Mouse (Mus musculus): ENCODE data around the gene Pcdh7. TPM values are rescaled to one million over a fixed set of nuclear protein-coding genes. Genes with fewer than 3 reads are reported as not detected.

The Pcdh7 gene
- polyA plus RNA-seq, 1 experiment from 2014 or later: 29.0 TPM

DNA sequence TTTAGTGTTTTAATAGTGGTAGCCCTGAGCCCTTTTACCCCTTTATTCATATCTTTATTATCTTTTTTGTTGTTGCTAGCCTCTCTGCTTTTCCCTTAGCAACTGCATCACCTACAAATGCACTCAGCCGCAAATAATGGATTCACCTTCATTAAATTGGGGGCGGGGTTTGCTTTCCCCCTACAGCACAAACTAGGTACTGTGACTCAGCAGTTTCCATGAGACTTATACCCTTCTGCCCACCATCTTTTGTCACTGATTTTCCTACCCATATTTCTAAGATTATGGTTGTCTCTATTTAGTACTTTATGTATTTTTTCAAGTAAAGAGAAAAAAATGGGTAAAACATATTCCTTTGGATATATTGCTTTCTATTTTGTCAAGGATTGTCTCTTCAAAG, 56.7 kb downstream of the Pcdh7 start:
- 79% methylated on average over 2 of the region's 2 CpGs for WGBS
- no peaks in the 10 kb centered on the region for H3K4me1 ChIP-seq
- no peak overlapping the region for H3K4me2 ChIP-seq
- no peaks in the 10 kb centered on the region for H3K27me3 ChIP-seq (replicated peaks)
- no peak overlapping the region for H3K27ac ChIP-seq (replicated peaks)
- no peaks in the 10 kb centered on the region for H3K36me3 ChIP-seq
- no peak for ATAC-seq (ENCODE audit: low FRiP score)
- H3K9me3 ChIP-seq (replicated peaks): no peaks in the 10 kb centered on the region
- no peak overlapping the region for H3K9ac ChIP-seq (replicated peaks)
- H3K4me3 ChIP-seq (replicated peaks): no peak overlapping the region

DNA sequence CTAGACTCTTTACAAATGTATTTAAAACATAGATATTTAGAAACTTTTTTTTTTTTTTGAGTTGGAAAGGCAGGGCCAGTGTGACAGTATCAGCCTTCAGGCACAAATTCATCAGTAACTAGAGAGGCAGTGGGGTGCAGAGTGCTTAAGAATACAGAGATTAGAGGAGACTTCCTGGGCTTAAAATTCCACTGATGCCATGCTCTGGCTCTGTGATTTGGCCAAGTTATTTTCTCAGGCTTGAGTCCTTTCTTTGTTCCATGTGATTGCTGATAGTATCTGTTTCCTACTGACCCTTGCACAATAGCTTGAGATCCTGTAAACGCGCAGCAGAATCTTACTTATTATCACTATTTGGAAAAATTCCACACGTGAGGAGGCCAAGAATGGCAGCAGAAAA, 60.3 kb downstream of the Pcdh7 start:
- H3K36me3 ChIP-seq: no peaks in the 10 kb centered on the region
- WGBS: 82% methylated on average over 3 of the region's 3 CpGs
- no peaks in the 10 kb centered on the region for H3K27me3 ChIP-seq (replicated peaks)
- no peak overlapping the region for H3K9ac ChIP-seq (replicated peaks)
- no peak overlapping the region for H3K4me3 ChIP-seq (replicated peaks)
- no peak for ATAC-seq (ENCODE audit: low FRiP score)
- no peaks in the 10 kb centered on the region for H3K9me3 ChIP-seq (replicated peaks)
- H3K4me2 ChIP-seq: no peak overlapping the region
- H3K27ac ChIP-seq (replicated peaks): no peak overlapping the region
- no peaks in the 10 kb centered on the region for H3K4me1 ChIP-seq

DNA sequence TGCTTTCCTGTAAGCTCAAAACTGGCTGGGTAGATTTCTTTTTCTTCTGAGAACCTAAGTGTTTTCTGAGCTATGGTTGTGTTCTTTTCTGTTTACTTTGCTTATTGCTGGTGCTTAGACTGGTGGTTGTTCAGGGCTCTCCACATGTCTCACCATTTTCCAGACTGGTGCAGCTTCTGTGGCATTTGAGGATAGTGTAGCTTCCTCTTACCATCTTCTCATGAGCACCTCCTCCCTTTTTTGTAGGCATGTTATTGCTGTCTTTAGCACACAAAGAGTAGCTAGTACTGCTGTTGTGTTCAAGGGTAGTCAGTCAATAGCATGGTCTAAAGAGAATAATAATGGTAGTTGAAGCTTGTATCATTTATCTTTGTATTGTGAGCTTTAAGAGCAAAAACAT, 62.2 kb downstream of the Pcdh7 start:
- Histone ChIP-seq H3K4me2 (no peak overlapping the region), H3K9ac (replicated peaks) (no peak overlapping the region), H3K4me3 (replicated peaks) (no peak overlapping the region), H3K27ac (replicated peaks) (no peak overlapping the region), H3K36me3 (no peaks in the 10 kb centered on the region), H3K4me1 (no peaks in the 10 kb centered on the region), H3K9me3 (replicated peaks) (no peaks in the 10 kb centered on the region), H3K27me3 (replicated peaks) (no peaks in the 10 kb centered on the region)
- no peak for ATAC-seq (ENCODE audit: low FRiP score)

DNA sequence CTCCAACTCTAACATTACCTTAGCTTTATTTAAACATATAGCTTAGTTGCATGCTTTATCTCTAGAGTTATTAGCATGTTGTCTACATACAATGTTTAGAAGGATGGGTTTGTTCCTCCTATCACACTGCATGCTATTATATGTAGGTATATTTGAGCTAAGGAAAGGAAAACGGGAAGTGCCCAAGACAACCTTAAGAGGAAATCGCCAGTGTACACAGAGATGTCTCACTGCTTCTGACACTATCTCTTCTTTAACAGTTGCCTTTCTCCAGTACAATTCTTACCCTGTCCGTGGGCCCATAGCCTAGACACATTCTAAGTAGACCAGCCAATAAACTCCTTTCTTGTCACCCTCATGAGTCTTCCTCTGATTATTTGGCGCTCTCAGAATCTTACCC, 62.8 kb downstream of the Pcdh7 start:
- Histone ChIP-seq H3K27ac (replicated peaks) (no peak overlapping the region), H3K9ac (replicated peaks) (no peak overlapping the region), H3K9me3 (replicated peaks) (no peaks in the 10 kb centered on the region), H3K4me3 (replicated peaks) (no peak overlapping the region), H3K4me2 (no peak overlapping the region), H3K27me3 (replicated peaks) (no peaks in the 10 kb centered on the region), H3K36me3 (no peaks in the 10 kb centered on the region), H3K4me1 (no peaks in the 10 kb centered on the region)
- no peak for ATAC-seq (ENCODE audit: low FRiP score)
- WGBS: 87% methylated on average over 4 of the region's 4 CpGs

DNA sequence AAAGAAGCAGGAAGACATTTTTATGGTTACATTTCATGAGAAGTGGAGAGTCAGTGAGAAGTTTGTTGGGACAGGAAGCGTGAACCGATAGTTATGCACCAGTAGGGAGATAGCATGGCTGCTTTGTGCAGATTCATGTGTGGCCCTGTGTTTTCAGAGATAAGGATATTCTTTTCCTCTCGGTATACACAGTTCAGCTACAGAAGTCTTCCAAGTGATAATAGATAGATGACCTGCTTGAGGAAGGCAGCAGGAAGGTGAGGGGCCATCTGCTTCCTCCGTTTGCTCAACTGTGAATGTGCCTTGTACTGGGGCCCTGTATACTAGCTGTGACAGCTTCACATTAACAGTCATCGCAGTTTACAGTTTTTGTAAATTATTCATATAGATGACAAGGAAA, 64.2 kb downstream of the Pcdh7 start:
- Histone ChIP-seq H3K36me3 (no peaks in the 10 kb centered on the region), H3K27ac (replicated peaks) (no peak overlapping the region), H3K4me3 (replicated peaks) (no peak overlapping the region), H3K4me2 (no peak overlapping the region), H3K4me1 (no peaks in the 10 kb centered on the region), H3K9ac (replicated peaks) (no peak overlapping the region), H3K9me3 (replicated peaks) (no peaks in the 10 kb centered on the region), H3K27me3 (replicated peaks) (no peaks in the 10 kb centered on the region)
- no peak for ATAC-seq (ENCODE audit: low FRiP score)
- WGBS: 84% methylated on average over 5 of the region's 5 CpGs

DNA sequence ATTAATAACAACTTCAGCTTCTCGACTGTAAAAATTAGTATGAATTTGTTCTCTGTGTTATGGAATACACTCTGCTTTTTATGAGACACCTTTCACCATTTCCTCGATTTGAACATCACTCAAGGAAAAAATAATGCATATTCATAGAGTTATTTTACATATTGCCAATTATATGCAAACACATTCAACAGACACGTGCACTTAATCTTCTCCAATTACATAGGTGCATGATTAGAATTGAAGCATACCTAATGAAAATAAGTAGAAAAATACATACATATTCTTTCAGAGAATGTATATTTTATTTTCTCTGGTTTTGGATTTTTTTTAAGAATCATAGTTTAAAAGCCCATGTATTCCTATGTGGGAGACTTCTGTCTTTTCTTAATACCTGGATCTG, 64.8 kb downstream of the Pcdh7 start:
- no peaks in the 10 kb centered on the region for H3K27me3 ChIP-seq (replicated peaks)
- no peaks in the 10 kb centered on the region for H3K36me3 ChIP-seq
- H3K27ac ChIP-seq (replicated peaks): no peak overlapping the region
- no peak overlapping the region for H3K4me3 ChIP-seq (replicated peaks)
- H3K4me2 ChIP-seq: no peak overlapping the region
- no peaks in the 10 kb centered on the region for H3K9me3 ChIP-seq (replicated peaks)
- 72% methylated on average over 3 of the region's 3 CpGs for WGBS
- no peak overlapping the region for H3K9ac ChIP-seq (replicated peaks)
- H3K4me1 ChIP-seq: no peaks in the 10 kb centered on the region
- no peak for ATAC-seq (ENCODE audit: low FRiP score)

DNA sequence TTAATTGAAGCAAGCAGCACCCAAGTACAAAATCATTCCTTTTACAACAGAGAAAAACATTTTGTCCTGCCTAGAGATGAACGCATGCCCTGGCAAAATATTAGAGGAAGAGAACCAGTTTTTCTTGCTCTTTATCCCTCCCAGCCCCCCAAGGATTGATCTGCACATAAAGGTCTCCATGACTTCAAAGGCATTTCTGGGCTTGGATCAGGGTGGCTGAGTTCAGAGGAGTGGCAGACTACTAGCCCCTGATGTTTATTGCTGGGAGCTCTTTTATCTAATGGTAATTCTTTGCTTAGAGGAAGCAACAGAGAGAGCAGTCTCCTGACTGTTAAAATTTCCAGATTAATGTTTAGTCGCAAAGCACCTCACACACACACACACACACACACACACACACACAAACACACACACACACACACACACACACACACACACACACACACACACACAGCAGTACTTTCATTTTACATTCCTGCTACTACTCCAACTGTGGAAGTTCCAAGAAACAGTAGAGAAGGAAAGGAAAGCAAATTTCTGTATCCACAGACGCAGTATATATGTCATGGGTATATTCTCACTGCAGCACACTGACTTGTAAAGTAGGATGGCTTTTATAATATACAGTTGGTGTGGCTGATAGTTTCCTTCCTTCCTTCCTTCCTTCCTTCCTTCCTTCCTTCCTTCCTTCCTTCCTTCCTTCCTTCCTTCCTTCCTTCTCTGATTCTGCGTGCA, 71.2 kb downstream of the Pcdh7 start:
- no peak overlapping the region for H3K27ac ChIP-seq (replicated peaks)
- no peak overlapping the region for H3K4me3 ChIP-seq (replicated peaks)
- ATAC-seq (ENCODE audit: low FRiP score): no peak
- 44% methylated on average over 4 of the region's 4 CpGs for WGBS
- no peaks in the 10 kb centered on the region for H3K4me1 ChIP-seq
- H3K9ac ChIP-seq (replicated peaks): no peak overlapping the region
- H3K9me3 ChIP-seq (replicated peaks): no peaks in the 10 kb centered on the region
- H3K36me3 ChIP-seq: no peaks in the 10 kb centered on the region
- no peak overlapping the region for H3K4me2 ChIP-seq
- H3K27me3 ChIP-seq (replicated peaks): no peaks in the 10 kb centered on the region

DNA sequence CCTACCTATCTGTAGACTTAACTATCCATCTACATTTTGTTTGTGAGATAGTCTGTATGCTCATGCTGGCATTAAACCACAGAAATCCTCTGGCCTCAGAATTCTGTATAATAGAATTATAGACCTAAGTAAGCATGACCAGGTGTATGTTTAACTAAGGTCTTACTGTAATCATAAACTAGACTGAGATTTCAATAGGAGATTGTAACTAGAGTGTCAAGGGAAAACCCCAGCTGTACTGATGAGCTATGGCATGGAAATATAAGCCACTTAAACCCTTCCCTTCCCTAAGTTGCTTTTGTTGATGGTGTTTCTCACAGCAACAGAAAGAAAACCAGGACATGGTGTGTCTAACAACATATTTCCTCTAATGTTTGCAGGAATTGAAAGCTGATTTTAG, 78.6 kb downstream of the Pcdh7 start:
- H3K27me3 ChIP-seq (replicated peaks): no peaks in the 10 kb centered on the region
- H3K9ac ChIP-seq (replicated peaks): no peak overlapping the region
- H3K4me3 ChIP-seq (replicated peaks): no peak overlapping the region
- no peak overlapping the region for H3K27ac ChIP-seq (replicated peaks)
- no peaks in the 10 kb centered on the region for H3K36me3 ChIP-seq
- no peak overlapping the region for H3K4me2 ChIP-seq
- H3K4me1 ChIP-seq: no peaks in the 10 kb centered on the region
- H3K9me3 ChIP-seq (replicated peaks): no peaks in the 10 kb centered on the region
- no peak for ATAC-seq (ENCODE audit: low FRiP score)

DNA sequence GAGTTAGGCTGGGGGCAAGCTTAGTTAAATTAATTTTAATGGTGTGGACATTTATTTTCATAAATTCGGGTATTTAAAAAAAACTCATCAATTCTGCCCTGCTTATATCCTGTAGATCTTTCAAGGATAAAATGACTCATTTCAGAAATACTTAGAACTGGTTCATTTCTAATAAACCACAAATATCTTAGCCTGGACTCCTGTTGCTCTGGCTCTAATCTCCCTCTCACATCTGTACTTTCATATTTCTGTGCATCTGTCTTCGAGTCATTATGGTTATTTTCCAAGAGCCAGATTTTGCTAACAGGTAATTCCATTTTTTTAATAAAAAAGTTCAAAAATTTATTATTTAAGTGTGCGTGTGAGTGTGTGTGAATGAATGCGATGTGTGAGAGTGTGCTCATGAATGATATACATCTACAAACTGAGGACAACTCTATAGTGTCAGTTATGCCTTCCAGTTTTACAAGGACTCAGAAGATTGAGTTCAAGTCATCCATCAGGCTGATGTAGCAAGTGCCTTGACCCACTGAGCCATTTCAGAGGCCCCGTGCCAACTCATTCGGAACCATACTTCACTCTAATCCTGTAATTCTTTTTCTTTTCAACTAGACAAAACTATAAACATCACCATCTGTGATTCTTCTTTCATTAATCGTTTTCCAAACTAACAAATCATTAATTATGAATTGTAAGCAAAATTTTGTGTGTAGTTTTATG, 80.3 kb downstream of the Pcdh7 start:
- WGBS: 82% methylated on average over 7 of the region's 7 CpGs
- ATAC-seq (ENCODE audit: low FRiP score): no peak
- H3K9ac ChIP-seq (replicated peaks): no peak overlapping the region

DNA sequence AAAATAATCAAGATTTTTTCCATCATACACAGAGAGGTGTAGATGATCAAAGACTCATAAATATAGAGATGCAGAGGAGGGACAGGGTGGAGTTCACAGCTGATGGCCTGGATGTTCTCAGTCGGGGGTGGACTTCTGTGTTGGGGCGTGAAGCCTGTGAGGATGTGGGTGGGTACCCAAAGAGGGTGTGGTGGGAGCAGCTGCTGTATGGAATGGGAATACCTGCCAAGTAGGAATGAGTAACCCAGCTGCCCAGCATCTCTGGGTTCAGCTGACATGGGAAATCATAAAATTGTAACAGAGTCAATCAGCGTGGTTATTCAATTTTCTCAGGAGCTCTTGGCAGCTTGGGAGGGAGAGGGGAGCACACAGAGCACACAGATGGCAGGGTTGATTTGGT, 85.3 kb downstream of the Pcdh7 start:
- 78% methylated on average over 3 of the region's 3 CpGs for WGBS
- ATAC-seq (ENCODE audit: low FRiP score): no peak

More for the DNA sequence above, 80.3 kb downstream of the Pcdh7 start:
- Histone ChIP-seq H3K4me1 (no peaks in the 10 kb centered on the region), H3K36me3 (no peaks in the 10 kb centered on the region), H3K9me3 (replicated peaks) (no peaks in the 10 kb centered on the region), H3K4me2 (no peak overlapping the region), H3K27ac (replicated peaks) (no peak overlapping the region), H3K4me3 (replicated peaks) (no peak overlapping the region), H3K27me3 (replicated peaks) (no peaks in the 10 kb centered on the region)

DNA sequence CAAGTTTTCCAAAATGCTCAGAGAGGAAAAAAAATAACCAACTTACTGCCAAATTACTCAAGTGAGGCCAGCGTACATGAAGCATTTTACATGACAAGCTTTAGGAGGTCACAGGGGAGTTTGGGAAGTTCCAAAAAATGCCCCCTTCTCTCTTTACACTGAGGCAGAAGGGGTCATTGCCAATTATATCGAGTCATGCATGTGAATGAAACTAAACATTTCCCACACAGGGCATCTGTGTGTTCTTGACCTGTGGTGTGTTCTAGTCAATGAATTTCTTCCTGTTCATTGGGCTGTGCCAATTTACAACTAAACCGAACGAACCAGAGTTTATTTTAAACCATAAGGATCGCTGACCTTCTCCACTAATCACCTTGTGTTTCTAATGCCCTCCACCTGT, 86.1 kb downstream of the Pcdh7 start:
- Histone ChIP-seq H3K4me1 (peaks cover 5% of the 10 kb centered on the region; the same call in 1 of the 2 replicates), H3K4me2 (no peak overlapping the region), H3K36me3 (no peaks in the 10 kb centered on the region), H3K4me3 (replicated peaks) (no peak overlapping the region), H3K27ac (replicated peaks) (no peak overlapping the region), H3K27me3 (replicated peaks) (no peaks in the 10 kb centered on the region), H3K9me3 (replicated peaks) (no peaks in the 10 kb centered on the region), H3K9ac (replicated peaks) (no peak overlapping the region)
- WGBS: 86% methylated on average over 5 of the region's 5 CpGs
- no peak for ATAC-seq (ENCODE audit: low FRiP score)

More for the DNA sequence above, 85.3 kb downstream of the Pcdh7 start:
- Histone ChIP-seq H3K36me3 (no peaks in the 10 kb centered on the region), H3K4me2 (no peak overlapping the region), H3K4me1 (peaks cover 5% of the 10 kb centered on the region; the same call in 1 of the 2 replicates), H3K27me3 (replicated peaks) (no peaks in the 10 kb centered on the region), H3K9me3 (replicated peaks) (no peaks in the 10 kb centered on the region), H3K4me3 (replicated peaks) (no peak overlapping the region), H3K27ac (replicated peaks) (no peak overlapping the region), H3K9ac (replicated peaks) (no peak overlapping the region)

DNA sequence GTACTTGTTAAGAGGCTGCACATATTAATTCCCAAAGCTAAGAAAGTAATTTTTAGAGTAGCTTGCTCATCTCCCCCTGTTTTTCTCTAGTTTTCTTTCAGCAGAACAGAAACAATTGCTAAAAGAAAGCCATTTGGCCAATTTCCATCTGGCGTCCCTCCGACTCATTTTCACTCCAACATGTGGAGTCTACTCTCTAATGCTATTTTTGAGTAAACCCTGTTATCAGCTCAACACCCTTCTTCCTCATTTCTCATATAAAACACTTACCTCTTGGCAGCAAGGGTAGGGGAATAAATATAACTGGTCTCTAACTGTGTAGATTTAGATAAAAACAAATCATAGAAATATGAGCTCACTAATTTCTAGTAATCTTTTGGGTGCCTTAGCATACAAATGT, 89.6 kb downstream of the Pcdh7 start:
- no peaks in the 10 kb centered on the region for H3K36me3 ChIP-seq
- no peaks in the 10 kb centered on the region for H3K27me3 ChIP-seq (replicated peaks)
- H3K27ac ChIP-seq (replicated peaks): no peak overlapping the region
- no peak overlapping the region for H3K4me3 ChIP-seq (replicated peaks)
- no peak overlapping the region for H3K4me2 ChIP-seq
- WGBS: 67% methylated on average over 2 of the region's 2 CpGs
- H3K9me3 ChIP-seq (replicated peaks): no peaks in the 10 kb centered on the region
- ATAC-seq (ENCODE audit: low FRiP score): no peak
- H3K9ac ChIP-seq (replicated peaks): no peak overlapping the region
- peaks cover 5% of the 10 kb centered on the region; the same call in 1 of the 2 replicates for H3K4me1 ChIP-seq

All from neural tube, embryonic 15.5 days (tissue).